Mouse (Mus musculus) G1E-ER4 (cell line): Measurements from ENCODE around the gene Cldn34d. TPM values are rescaled to one million over a fixed set of nuclear protein-coding genes. Genes with fewer than 3 reads are reported as not detected.
A peak's percentile ranks its signal among the peaks of the same experiment; 100 is the strongest.

ENCODE experiments used
- GATA1 ChIP-seq: IDR thresholded peaks from one replicate; pipeline ENCODE4 v1.8.0; 2012; ENCODE audit warnings: low read length, inconsistent platforms
- polyA plus RNA-seq: library from polyadenylated mRNA; stranded (reverse); fragments of >175 nt; gene quantifications from 2 replicates; pipeline ENCODE4 v1.2.3, GENCODE M21; 2012

The Cldn34d gene
- not detected in 2 replicates for polyA plus RNA-seq

- no peak for TF ChIP-seq GATA1
Observed at GRCm38 (mm10) chrX:76602824-76603223, at the start of gene Cldn34d. TSS of gene Cldn34d (minus strand) at chrX:76602924.

GRCm38 (mm10) chrX:76598459-76599206, 4.1 kb downstream of the Cldn34d start:
- TF ChIP-seq GATA1: peak; percentile 26

Other genes with a start within 250 kb of the Cldn34d start
- not detected in 2 replicates for gene Cldn34b4, start 209.6 kb downstream of the Cldn34d start, polyA plus RNA-seq